24 mouse cellular contexts compared by ENCODE assay signal in genomic region chr5:115997376-115997775, GRCm38 (mm10). TPM values are rescaled to one million over a fixed set of nuclear protein-coding genes. Genes with fewer than 3 reads are reported as not detected.
A peak's percentile ranks its signal among the peaks of the same experiment; 100 is the strongest.
DNase-seq lines count a peak whose midpoint lies in the region; ATAC-seq and TF ChIP-seq lines count a peak whose summit lies in the region.
"Had no signal": no experiment of that assay in that cellular context is flagged by ENCODE, and none has a peak within 500 bp of the region (broad histone marks: within the 10 kb centered on the region; RNA-seq: fewer than 3 reads in every experiment).

No protein-coding gene starts in this region.

- H3K36me3 ChIP-seq in forebrain, embryonic 10.5 days (replicated peaks), result peaks cover 93% of the 10 kb centered on the region
- H3K36me3 ChIP-seq in forebrain, postnatal 0 days (ENCODE audit: insufficient read depth), result peaks cover 3% of the 10 kb centered on the region; the same call in 1 of the 2 replicates
- H3K36me3 ChIP-seq: forebrain, embryonic 15.5 days had no signal

- H3K9me3 ChIP-seq in forebrain, embryonic 10.5 days, result no peaks in the 10 kb centered on the region
- H3K9me3 ChIP-seq in forebrain, postnatal 0 days (ENCODE audit: low read length), result no peaks in the 10 kb centered on the region
- H3K9me3 ChIP-seq: embryonic facial prominence, embryonic 13.5 days; embryonic facial prominence, embryonic 15.5 days; forebrain, embryonic 13.5 days; forebrain, embryonic 15.5 days; G1E had no signal

- WGBS in forebrain, embryonic 10.5 days, result 74% methylated on average over 13 of the region's 13 CpGs
- 83% methylated on average over 13 of the region's 13 CpGs for WGBS in forebrain, postnatal 0 days

- TF ChIP-seq CTCF in forebrain, postnatal 0 days (IDR thresholded peaks at IDR 0.05; ENCODE audit: low read depth), result no peak

- H3K27ac ChIP-seq in forebrain, embryonic 10.5 days, result peak overlapping the region; percentile 35; the same call in 1 of the 2 replicates
- no peak overlapping the region for H3K27ac ChIP-seq in forebrain, postnatal 0 days (ENCODE audit: low read depth, low read length)
- H3K27ac ChIP-seq: embryonic facial prominence, embryonic 13.5 days; embryonic facial prominence, embryonic 15.5 days; forebrain, embryonic 13.5 days; forebrain, embryonic 15.5 days; gastrocnemius, adult 2 months had no signal

- DNase-seq in adrenal gland, adult 2 months, result peak; percentile 50
- DNase-seq in adrenal gland, postnatal 4 days (ENCODE audit: low spot score in 2 of 2), result no peak
- DNase-seq in adrenal gland, postnatal 25 days, result peak; percentile 21
- DNase-seq in adrenal gland, postnatal 10 days, result no peak
- DNase-seq in forebrain, embryonic 10.5 days (ENCODE audit: extremely low spot score, low spot score), result no peak
- DNase-seq in forebrain, postnatal 0 days, result no peak
- DNase-seq: B cell, adult 2 months; cerebellum, adult 11-12 months; cerebellum, adult 2 months; cerebellum, adult 9-10 months; cerebellum, postnatal 10 days; cerebellum, postnatal 36 days; embryo, embryonic 11 days; gastrocnemius, adult 2 months had no signal

- H3K27me3 ChIP-seq in forebrain, embryonic 10.5 days (ENCODE audit: poor library complexity, severe bottlenecking), result no peaks in the 10 kb centered on the region
- no peaks in the 10 kb centered on the region for H3K27me3 ChIP-seq in forebrain, postnatal 0 days (ENCODE audit: insufficient read depth, low read length)
- H3K27me3 ChIP-seq: CH12.LX; embryonic facial prominence, embryonic 13.5 days; embryonic facial prominence, embryonic 15.5 days; forebrain, embryonic 13.5 days; forebrain, embryonic 15.5 days; Patski had no signal

- no peak overlapping the region for H3K4me2 ChIP-seq in forebrain, postnatal 0 days (ENCODE audit: low read depth)
- H3K4me2 ChIP-seq: embryonic facial prominence, embryonic 13.5 days; embryonic facial prominence, embryonic 15.5 days; forebrain, embryonic 13.5 days; forebrain, embryonic 15.5 days had no signal

- no peak overlapping the region for H3K9ac ChIP-seq in forebrain, postnatal 0 days
- H3K9ac ChIP-seq: embryonic facial prominence, embryonic 13.5 days; embryonic facial prominence, embryonic 15.5 days; forebrain, embryonic 13.5 days; forebrain, embryonic 15.5 days had no signal

- ATAC-seq in forebrain, postnatal 0 days, result no peak
- ATAC-seq: activated CD4-positive, CD25-positive, alpha-beta regulatory T cell, adult 4 months; CD4-positive, CD25-positive, alpha-beta regulatory T cell, adult 4 months; forebrain, embryonic 13.5 days; forebrain, embryonic 15.5 days; Patski had no signal

- no peaks in the 10 kb centered on the region for H3K4me1 ChIP-seq in forebrain, embryonic 10.5 days
- no peaks in the 10 kb centered on the region for H3K4me1 ChIP-seq in forebrain, postnatal 0 days (ENCODE audit: insufficient read depth)
- H3K4me1 ChIP-seq: embryonic facial prominence, embryonic 13.5 days; embryonic facial prominence, embryonic 15.5 days; forebrain, embryonic 13.5 days; forebrain, embryonic 15.5 days had no signal

- H3K4me3 ChIP-seq in forebrain, embryonic 10.5 days, result no peak overlapping the region
- no peak overlapping the region for H3K4me3 ChIP-seq in forebrain, postnatal 0 days (ENCODE audit: low read depth, low read length)
- H3K4me3 ChIP-seq: embryonic facial prominence, embryonic 13.5 days; embryonic facial prominence, embryonic 15.5 days; erythroblast, embryonic 14.5 days; forebrain, embryonic 13.5 days; forebrain, embryonic 15.5 days; gastrocnemius, adult 2 months had no signal

RNA-seq across cellular contexts. Expression of gene Prkab1, which starts 26.9 kb away (rescaled TPM):
- total RNA-seq in adrenal gland, adult 2 months (2021), result 10 to 100 TPM; 60.7 to 90.8 TPM
- 118 and 163 TPM in 2 replicates for polyA plus RNA-seq in adrenal gland, adult 2 months (2012; rRNA removed)
- 10 to 100 TPM; 87.2 to 93.0 TPM for total RNA-seq in adrenal gland, postnatal 4 days (2021)
- total RNA-seq in adrenal gland, postnatal 25 days (2021), result 84.9 and 101 TPM in 2 replicates
- 10 to 100 TPM; 57.5 to 58.1 TPM for total RNA-seq in adrenal gland, postnatal 10 days (2021)
- 74.9 and 77.5 TPM in 2 replicates for polyA plus RNA-seq in forebrain, embryonic 10.5 days (2016; fragmentation: Nextera tagmentation; extraction: Ambion mirVana)
- total RNA-seq in forebrain, postnatal 0 days (2014; rRNA removed), result 37.7 and 55.6 TPM in 2 replicates
- 42.2 and 47.2 TPM in 2 replicates for polyA plus RNA-seq in forebrain, postnatal 0 days (2015; fragmentation: Nextera tagmentation; extraction: Ambion mirVana)

Comparison
In these comparisons a context has a peak if more than half of its experiments do, and no peak if none do; other contexts are left out.
1. DNase-seq: peak in adrenal gland, adult 2 months (single experiment) and adrenal gland, postnatal 25 days (single experiment); none in adrenal gland, postnatal 4 days (0 of 2), adrenal gland, postnatal 10 days (single experiment), forebrain, embryonic 10.5 days (single experiment) and forebrain, postnatal 0 days (single experiment).